Mouse (Mus musculus): ENCODE data around the gene Ankrd27.
A peak's percentile ranks its signal among the peaks of the same experiment; 100 is the strongest.

GRCm38 (mm10) chr7:35545881-35546280, 40.2 kb upstream of the Ankrd27 start:
- TF ChIP-seq CTCF (IDR thresholded peaks at IDR 0.05; ENCODE audit: low read depth): peak; percentile 93
- TF ChIP-seq EP300 (optimal IDR thresholded peaks at IDR 0.05): no peak
